Mouse (Mus musculus) right cerebral cortex, postnatal 25 days (tissue): ENCODE data around the gene Tmem209.

Experiments
- DNase-seq: peaks from one replicate; pipeline ENCODE4 v3.0.0; 2022

Gene Tmem209

GRCm38 (mm10) chr6:30460750-30461446 is 48.7 kb downstream of the Tmem209 start:
- peak; percentile 87 for DNase-seq

DNA sequence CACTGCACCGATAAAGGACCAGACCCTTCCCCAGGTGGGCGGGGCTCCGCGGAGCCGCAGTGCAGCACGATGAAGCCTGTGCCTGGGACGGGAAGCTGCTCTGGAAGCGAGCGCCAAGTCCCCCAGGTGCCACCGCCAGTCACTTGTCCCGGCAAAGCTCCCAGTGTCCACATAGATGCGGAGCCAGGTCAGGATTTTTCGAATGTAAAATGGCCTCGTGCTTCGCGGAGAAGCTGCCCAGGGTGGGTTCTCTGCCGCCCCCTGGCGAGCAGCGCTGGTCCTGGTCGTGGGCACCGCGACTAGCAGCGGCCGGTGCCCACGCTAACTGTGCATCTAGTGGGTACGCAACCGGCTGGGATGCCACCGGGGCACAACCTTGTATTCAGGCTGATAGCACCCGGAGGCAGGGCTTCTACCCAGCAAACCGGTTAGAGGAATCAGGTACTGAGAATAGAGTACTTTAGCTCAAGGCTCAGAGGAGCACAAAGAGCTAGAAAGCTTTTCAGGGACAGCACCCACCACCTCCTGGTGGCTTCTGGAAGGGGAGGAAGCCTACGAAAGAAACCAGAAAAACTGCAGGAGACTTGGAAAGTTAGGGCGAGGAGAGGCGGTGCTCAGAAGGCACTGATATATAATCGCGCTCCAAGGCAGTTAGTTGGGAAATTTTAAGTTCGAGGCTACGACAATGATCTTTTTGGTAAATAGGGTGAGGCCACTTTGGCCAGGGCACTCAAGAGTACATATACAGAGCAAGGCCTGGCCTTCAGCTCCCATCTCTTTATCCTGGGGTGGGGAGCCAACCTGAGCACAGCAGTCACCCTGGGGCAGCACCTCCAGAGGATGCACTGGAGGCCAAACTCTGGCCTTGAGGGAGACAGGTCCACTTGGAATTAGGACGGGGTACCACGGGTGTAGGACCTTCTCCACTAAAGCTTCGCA is 49.5 kb downstream of the Tmem209 start:
- DNase-seq = peak; percentile 71

GRCm38 (mm10) chr6:30459056-30459747 is 50.4 kb downstream of the Tmem209 start:
- DNase-seq = no peak

GRCm38 (mm10) chr6:30458626-30459025 is 51.0 kb downstream of the Tmem209 start:
- DNase-seq = no peak

GRCm38 (mm10) chr6:30456991-30457390 is 52.6 kb downstream of the Tmem209 start:
- DNase-seq = no peak

GRCm38 (mm10) chr6:30439576-30439975 is 70.0 kb downstream of the Tmem209 start:
- DNase-seq = no peak

DNA sequence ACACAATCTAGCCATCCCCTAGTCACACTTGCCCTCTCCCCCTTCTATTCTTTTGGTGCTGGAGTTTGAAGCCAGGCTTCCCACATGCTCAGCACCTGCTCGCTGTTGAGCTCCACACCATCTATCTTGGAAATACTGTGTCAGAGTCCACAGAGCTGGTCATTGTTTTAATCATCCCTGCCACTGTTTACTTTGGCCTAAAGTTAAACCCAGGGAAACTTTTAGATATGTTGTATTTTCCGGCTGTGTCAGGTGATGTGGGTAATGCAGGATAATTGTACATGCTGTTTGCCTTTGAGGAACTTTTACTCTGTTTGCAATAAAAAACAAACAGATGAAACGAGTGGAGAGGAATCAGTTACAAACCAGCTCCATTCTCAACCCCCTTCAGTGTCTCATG is 72.5 kb downstream of the Tmem209 start:
- DNase-seq = no peak

DNA sequence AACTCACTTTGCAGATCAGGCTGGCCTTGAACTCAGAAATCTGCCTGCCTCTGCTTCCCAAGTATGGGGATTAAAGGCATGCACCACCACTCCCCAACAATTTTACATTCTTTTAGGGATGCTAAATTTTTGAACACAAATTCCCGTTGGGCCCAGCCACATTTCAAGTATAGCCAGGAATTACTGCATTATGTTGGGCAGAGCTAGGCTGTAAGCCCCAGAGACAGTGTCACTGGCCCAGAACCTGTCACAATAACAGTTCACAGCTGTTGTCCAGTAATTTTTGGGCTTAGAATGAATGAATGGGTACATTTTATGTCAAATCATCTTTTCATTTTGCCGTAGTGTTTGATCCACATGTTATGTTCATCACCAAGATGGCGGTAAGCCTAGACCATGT is 73.1 kb downstream of the Tmem209 start:
- DNase-seq = no peak

- DNase-seq = no peak
Measured at GRCm38 (mm10) chr6:30432461-30433192, 77.0 kb downstream of the Tmem209 start.
